Mouse (Mus musculus): ENCODE measurements at regions not wholly inside any gene's neighbourhood (a gene's known extent, or its start where the extent isn't known, plus 50 kb on each side); places are given as distances from the start of the nearest gene placed in this dataset.

DNA sequence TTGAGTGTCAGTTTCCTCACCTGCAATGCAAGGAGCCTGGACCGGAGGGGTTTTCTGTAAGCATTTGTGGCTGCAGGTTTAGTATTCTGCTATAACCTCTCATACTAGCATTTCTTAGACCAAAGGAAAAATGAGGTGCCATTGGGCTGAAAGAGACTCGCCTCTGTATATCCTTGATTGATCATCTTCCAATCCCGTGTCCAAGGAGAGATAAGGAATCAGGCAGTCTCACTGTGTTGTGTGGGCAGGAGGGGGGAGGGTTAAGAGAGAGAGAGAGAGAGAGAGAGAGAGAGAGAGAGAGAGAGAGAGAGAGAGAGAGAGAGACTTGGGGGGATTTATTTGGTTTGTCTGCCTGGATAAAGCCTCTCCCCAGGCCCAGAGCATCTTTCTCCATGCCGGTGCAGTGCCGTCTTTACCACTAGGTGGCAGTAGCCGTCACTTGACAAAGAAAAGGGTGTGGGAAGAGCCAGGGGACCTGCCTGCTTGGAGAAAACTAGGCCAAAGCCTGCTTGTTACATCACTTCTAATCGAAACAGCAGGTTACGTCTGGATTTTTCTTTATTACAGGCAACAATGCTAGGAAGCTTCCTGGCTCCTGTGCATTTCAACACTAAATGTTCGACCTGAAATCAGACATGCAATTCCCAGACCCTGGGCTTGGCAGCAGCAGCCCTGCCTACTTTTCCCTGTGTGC is 56.1 kb upstream of the Ces5a start:
- peak; percentile 77 for DNase-seq

DNA sequence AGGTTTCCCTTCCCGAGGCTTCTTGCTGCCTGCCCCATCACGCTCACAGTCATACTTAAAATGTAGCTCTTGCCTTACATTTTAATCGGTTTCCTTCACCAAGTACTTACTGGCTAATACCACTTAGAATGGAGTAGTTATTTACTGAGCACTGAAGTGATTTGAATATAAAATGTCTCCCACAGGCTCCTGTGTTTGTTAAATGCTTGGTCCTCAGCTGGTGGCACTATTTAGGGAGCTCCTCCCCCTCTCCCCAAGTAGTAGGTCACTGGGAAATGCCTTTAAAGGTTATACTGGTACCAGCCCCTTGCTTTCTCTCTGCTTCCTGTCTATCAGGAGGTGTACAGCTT is 56.6 kb upstream of the Ces5a start:
- no peak for DNase-seq

DNA sequence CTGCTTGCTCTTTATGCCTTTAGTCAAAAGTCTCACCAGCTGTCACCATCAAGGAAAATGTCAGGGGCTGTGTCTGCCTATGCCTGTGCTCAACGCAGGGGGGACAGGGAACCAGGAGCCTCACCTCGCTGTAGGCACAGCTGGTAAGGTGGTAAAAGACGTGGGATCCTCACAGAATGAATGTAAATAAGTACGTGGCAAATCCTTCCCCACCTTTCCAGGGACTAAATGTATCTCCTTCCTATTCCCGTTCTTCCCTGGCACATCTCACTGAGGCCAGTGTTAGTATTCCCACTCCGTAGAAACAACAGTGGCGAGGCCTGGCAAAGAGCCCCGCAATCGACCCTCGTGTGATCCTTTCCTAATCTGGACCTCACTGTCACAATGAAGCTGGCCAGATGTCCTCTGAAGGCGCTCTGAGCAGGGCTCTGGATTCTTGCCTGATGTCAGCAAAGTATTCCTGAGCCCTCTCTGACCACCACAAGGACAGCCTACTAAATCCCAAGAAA is 63.0 kb upstream of the Ces5a start:
- no peak for DNase-seq

DNA sequence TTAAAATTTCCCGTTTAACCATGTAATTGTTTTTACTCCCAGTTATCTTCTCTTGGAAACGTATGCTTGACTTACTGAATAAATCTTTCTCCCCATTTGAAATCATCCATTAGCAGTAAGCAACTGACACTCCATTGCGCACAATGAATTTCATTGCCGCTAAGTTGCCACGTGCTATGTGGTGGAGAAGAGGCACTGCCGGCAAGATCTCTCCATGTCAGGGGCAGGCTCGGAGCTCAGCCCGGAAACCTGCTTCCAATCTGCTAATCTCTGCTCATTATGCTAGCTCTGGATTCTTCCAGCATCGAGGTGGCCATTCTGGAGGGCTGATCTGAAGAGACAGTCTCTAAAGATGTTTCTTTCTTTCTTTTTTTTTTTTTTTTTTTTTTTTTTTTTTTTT is 63.7 kb upstream of the Ces5a start:
- DNase-seq = no peak

DNA sequence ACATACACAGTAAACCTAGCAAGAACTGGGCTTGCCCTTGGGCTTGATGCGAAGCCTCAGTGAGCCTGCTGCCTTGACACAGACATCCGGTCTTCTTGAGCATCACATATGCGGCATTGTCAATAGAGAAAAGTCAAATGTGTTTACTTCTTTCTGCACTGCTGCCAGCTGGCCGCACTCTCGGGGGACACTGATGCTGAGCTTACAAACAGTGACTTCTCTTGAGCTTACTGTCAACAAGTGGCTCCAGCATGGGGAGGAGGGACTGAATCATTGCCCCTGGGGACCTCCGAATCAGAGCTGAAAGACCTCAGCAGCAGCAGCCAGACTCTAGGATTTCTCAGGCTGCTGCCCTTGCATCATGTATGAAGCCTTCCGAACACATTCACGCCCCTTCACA is 64.1 kb upstream of the Ces5a start:
- no peak for DNase-seq

DNA sequence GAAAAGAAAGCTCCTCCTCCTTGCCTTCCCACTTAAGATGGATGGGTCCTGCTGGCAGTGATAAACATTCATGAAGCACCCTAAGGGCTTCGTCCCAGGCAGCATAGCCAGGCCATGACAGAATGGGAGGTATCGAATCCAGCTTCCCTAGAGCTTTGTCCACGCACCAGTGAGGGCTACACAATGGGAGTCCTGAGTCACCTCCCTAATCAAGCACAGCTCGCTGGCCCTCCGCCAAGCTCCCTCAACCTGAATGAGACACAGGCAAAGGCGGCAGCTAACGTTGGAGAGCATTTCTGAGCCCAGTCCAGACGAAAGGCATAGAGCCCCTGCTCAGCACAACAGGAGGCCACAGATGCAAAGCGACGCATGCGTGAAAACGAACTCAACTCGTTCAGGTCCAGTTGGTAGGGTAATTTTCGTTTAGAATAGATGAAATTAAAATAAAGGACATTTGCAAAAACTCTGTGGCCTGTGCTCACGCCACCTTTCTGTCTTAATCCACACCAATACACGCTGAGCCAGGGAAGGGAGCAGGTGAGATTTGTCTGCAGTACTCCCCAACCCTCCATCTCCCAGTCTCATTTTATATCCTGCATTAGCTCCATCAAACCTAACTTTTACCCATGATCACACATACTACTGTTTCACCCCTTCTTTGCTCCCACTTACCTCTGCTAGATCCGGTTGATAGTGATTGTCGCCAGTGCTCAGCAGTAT is 91.3 kb upstream of the Ces5a start:
- DNase-seq = peak; percentile 10

DNA sequence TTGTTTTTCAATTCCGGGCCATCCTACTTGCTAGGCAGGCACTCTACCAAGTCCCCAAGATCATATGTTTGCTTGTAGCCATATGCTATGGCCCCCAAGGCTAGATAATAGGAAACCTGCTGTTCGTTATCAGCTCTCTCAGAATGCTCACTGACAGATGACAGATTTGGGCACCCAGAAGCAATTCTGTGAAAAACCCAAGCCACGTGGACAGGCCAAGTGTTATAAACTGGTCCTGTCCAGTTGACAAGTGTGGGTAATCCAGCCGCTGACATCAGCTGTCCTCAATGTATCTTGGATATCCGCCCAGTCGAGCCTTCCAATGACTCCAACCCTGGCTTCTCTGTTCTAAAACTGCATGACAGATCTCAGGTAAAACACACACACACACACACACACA is 92.0 kb upstream of the Ces5a start:
- DNase-seq = no peak

DNA sequence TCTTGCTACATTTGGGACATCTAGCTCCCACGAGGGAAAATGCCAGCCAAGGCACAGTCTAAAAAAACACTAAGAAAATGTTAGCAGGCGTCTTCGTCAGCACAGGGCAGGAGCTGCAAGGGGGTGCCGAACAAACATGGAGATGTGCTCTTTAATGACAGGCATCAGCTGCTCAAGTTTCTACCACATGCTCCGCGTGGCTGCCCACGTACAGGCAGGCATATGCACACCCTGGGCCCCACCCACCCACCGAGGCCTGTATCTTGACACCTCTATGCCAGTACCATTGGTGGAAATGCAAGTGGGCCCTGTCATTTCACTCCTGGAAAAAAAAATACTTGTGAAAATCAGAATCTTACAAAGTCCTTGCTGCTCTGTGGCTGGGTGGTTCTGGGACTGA is 97.3 kb upstream of the Ces5a start:
- DNase-seq = no peak

DNA sequence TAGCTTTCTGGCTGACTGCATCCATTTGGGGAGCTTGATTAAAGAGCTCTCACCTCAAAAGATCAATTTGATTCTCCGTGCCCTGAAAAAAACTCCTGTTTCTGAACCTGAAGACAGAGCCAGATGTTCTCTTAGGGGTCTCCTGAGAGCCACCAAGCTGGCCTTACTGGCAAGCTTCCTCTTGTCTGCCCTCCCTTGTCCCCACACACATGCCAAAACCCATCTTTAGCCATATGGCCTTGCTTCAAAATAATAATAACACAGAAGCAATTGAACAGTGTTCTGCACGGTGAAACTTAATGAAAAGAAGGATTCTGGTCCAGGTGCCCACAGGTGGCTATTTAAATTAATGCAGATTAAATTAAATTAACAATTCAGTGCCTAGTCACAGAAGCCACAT is 107.1 kb upstream of the Ces5a start:
- no peak for DNase-seq

DNA sequence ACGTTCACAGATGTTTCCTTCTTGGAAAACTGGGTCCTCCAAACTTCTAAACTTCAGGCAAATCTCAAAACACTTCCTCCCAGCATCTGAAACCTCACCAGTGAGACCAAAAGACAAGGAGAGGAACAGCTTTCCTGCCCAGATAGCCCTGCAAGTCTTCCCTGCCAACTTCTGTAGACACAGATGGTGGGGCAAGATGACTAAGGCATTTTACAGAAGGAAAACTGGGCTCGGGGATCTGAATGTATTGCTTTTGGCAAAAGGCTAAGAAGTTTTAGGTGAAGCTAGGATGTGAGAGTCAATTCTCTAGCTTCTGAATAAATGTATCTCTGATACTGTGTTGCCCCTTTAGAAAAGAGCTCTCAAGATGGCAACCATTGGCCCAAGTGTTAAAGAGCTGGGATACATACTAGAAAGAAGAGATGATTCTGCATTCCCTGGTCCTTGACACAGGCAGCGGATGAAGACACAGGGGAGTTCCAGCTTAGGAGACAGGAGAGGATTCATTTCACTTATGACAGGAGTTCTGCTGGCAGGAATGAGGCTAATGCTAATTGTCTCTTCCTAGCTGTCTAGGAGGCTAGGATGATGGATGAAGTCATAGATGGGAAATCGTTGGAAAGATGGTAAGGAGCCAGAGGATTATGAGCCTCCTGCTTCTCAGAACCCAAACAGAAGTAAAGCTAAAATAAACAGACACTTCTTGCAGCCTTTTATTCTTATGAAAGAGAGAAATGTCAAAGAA is 108.0 kb upstream of the Ces5a start:
- no peak for DNase-seq

DNA sequence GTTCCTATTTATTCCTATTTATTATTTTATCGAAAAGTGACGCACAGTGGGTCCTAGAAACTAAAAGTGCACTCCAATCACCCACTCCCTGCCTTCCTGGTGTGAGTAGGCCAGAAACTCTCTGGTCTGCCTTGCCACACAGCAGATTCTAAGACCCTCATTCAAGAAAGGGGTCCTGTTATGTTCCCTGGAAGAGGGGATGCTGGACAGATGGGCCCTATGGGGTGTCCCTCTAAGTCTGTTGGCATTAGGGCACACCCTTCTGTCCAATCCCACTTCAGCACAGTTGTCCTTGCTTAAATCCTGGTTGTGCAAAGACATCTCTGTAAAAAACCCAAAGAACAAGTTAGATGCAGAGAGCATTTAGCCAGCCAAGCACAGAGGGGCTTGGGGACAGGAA is 117.8 kb upstream of the Ces5a start:
- no peak for DNase-seq

DNA sequence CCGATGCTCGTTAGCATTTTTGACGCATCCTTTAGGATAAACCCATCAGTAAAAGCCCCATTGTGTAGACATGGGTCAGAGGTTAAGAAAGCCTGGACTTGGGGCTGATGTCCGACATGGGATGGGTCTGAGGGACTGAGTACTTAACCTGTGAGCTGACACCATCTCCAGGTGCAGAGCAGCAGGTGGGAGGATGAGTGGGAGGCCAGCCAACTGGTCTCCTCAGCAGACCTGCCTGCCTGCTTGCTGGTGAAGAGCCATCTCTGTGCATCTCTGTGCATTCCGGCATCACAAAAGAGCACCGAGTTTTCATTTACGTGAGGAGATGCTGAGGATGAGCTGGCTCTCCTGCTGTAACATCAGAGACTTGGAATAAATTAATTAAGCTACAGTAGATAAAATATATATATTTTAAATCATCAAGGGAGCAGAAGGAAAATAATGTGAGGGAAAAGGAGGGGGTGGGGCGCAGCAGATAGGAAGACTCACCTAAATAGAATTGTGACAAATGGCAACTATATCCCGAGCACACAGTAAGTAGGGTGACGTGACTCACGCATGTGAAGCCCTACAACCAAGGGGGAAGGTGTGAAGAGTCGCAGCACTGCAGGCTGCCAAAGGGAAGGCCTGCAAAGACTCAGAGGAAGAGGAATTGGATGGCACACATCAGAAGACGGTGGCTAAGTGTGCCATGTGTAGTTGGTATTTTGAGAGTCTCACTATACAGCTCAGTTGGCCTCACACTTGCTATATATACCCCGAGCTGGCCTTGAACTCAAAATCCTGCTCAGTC is 118.5 kb upstream of the Ces5a start:
- DNase-seq = no peak

DNA sequence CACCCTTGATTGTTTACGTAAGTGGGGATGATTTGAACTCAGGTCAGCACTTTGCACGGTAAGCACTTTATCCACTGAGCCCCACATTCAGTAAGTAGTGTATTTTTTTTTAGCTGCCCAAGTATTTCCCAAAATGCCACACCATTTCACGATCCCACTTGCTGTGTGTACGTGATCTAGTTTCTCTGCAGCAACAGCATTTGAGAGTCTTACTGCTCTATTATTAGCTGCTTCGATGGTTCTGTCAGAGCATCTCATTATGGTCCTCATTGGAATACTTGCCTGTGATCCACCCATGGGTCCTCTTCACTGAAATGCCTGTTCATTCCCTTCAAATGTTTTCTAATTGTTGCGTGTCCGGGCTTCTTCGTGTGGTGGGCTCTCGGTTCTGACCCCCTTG is 120.1 kb upstream of the Ces5a start:
- no peak for DNase-seq

DNA sequence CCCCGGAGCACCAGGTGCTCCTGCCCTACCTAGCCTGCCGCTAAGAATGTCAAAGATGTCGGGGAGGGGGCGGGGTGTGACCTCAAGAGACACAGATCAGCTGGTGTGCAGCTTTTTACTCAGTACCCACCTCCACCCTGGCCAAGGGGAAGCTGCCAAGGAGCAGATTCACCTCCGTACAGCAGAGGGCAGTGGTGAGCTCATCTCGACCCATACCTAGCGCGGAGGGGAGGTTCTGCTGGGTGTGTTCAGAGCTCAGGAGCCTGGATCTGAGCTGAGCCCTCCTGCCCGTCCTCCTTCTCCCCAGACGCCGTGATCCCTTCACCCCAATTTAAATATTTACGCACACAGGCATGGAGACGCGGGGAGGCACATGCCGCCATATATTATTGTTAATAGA is 126.1 kb upstream of the Ces5a start:
- peak; percentile 68 for DNase-seq

DNA sequence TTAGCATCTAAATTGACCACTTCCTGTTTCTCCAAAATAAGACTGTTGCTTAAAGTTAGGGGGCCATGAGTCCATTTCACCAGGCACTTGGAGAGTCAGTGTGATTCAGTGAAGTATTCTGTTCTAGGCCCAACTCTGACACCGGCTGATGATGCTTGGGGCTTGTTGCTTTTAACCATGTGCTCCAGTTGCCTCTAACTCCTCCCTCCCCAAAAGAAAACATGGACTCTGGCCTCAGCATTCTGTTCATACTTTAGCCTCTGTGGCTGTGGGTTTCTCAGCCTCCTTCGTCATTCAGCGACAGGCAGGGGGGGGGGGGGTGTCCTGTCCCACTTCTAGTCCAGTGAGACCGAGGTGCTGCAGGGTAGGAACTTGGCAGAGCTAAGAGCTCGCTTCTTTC is 126.6 kb upstream of the Ces5a start:
- DNase-seq = no peak

DNA sequence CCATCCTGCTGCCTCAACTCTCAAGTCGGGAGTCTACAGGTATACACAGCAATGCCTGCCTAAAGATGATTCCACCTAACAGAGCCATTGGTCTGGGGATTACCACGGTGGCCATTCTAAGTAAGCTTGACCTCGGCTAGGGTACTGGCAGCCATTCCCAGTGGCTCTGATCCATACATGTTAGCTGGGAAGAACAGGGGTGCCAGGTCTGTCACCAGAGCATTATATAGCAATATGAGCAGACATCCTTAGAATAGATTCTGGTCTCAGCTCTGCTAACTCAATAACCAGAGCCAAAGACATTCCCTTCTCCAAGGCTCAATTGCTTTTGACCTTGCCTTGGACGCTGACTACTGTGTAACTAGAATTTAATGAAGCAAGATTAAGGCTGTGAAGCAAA is 128.2 kb upstream of the Ces5a start:
- no peak for DNase-seq

DNA sequence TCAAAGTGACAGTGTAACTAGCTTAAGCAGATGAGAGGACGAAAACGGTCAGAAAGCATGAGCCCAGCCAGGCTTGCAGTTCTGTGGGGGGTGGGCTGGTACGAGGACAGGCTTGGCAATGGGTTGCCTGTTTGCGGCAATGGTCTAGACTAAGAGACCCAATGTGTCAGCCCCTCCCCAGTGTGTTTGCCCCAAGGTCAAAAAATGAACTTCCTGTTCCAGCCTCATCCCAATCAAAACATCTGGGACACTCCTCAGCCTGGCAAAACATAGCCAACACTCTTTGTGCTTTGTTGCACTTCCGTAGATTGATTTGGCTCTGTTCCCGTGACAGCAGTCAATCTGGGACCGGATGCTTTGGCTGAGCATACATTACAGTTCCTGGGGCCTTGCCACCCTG is 132.7 kb upstream of the Ces5a start:
- no peak for DNase-seq

DNA sequence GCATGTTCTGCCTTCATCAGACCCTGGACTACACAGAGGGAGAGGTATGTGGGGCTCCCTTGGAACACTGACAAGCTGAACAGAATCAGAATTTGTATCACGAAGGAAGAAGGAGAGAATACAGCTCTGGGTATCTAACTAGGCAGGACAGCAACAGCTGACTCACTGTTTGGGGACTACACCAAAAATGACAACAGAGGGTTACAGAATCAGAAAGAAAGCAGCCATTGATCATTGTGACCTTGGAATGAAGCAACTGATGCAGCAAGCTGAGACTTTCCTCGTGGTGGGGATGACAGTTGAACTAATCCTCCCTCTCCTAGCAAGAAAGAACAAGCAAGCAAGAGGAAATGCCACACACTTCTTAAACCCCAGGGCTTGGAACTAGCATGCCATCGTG is 135.0 kb upstream of the Gnao1 start:
- DNase-seq = no peak

DNA sequence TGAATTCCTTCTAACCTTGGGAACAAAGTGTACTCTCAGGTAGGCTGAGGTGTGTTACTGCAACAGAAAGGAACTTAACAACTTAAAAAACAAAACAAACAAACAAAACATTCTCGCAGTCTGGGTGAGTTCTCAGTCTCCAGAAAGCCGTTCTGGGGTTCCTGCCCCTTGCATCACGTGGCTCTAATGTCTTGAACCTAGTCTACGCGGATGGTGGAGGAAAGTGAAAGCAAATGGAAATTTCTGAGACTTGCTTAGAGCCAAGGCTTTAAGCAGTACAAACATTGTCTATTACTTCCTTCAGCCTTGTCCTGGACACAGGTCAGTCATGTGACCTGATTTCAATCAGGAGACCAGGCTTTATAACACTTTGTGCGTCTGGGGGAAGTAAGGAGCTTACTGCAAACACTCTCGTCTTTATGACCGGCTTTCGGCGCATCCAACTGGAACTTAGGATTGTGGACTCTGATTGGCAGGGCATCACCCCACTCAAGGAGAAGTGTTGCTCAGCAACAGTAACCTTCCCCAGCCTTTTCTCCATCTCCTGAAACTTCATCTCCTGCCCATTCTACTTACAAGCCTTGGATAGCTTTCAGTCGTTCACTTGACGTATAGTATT is 125.9 kb upstream of the Gnao1 start:
- DNase-seq = no peak

DNA sequence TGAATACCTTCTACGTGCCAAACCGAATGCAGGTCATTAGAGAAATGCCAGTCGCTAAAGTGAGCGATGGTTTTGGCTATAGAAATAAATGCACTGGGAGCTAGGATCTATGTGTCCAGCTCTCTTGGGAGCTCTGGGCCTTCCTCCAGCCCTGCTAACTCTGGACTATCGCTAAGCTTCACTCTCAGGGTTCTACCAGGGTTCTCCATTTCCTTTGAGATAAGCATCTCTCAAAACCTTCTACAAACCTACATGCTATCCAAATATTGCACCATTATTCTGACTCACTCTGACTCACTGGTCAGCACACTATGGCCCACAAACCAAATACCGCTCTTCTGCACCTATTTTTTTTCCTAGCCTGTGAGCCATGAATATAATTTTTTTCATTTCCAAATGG is 125.4 kb upstream of the Gnao1 start:
- DNase-seq = no peak

DNA sequence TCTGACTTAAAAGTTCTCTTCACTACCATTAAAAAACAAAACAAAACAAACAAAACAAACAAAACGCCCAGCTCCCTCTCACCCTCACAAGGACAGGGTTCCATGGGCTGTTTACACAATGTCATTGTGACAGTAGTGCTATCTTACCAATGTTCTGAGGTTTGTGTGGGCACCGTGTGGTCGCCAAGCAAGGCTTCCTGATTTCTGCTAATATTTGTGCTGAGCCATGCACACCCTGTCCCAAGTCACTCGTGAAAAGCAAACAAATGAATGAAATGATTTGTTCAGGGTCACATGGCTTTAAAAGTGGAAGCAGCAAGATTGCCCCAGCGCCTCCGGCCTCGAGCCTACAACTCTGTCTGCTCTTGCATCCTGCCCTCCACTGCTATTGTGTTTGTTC is 120.9 kb upstream of the Gnao1 start:
- DNase-seq = no peak

DNA sequence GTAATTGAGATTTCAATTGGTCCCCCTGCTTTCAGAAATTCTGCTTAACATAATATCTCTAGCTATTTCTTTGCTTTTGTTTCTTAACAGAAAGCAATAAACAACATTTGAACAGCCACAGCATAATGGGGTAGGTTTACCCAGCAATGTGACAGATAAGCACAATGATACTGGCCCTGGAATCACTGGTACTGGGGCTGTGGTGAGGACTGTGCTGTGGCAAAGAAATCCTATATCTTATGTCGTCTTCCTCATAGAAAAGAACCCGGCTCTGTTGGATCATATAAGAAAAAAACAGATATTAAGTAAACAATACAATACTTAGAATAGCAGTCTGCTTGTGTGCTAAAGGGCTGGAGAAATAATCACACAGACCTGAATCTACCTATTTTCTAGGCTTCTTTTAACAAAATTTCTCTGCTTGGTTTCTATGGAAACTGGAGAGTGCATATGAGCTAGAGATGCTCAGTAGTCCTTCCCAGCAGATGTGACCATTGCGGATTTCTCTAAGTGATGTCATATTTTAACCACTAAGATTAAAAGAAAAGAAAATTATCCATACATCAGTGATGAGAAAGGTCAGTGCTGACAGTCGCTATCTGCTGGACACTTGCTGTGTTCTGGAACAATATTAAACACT is 119.8 kb upstream of the Gnao1 start:
- no peak for DNase-seq
